Mouse (Mus musculus) ES-E14 (cell line): ENCODE measurements at regions not wholly inside any gene's neighbourhood (a gene's known extent, or its start where the extent isn't known, plus 50 kb on each side); places are given as distances from the start of the nearest gene placed in this dataset.

Experiments
- MAFK ChIP-seq: IDR thresholded peaks from 2 replicates; pipeline ENCODE4 v1.6.1; 2014; ENCODE audit warnings: mild to moderate bottlenecking, low read depth, low read length, inconsistent platforms; ENCODE audit not compliant: insufficient read depth
- ZC3H11A ChIP-seq: IDR thresholded peaks from 2 replicates; pipeline ENCODE4 v1.6.1; 2012; ENCODE audit warnings: low read depth, mild to moderate bottlenecking, inconsistent platforms, low read length, borderline replicate concordance
- ZNF384 ChIP-seq: IDR thresholded peaks from 2 replicates; pipeline ENCODE4 v1.6.1; 2012; ENCODE audit warnings: low read depth, low read length, inconsistent platforms

DNA sequence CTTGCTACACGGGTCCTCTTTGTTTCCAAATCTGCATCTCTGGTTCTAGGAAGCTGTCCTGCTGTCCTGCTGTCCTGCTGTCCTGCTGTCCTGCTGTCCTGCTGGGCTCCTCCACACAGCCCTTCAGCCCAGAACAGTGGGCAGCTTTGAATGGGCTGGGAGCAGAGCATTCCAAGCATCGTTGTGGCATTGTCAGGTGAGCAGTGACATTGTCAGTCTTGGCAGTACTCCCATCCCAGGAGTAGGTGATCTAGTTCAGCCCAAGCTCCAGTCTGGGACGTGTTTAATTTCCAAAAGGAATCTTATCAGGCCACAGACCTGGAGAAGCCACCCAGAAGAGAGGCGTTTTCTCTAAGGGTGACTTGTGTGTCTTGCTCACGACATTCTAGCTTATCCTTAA lies 99.4 kb upstream of the Foxn2 start:
- TF ChIP-seq ZC3H11A: no peak
- TF ChIP-seq MAFK: no peak
- no peak for TF ChIP-seq ZNF384
